Comparison of ENCODE assay signal across 7 mouse cellular contexts in the genomic region with DNA sequence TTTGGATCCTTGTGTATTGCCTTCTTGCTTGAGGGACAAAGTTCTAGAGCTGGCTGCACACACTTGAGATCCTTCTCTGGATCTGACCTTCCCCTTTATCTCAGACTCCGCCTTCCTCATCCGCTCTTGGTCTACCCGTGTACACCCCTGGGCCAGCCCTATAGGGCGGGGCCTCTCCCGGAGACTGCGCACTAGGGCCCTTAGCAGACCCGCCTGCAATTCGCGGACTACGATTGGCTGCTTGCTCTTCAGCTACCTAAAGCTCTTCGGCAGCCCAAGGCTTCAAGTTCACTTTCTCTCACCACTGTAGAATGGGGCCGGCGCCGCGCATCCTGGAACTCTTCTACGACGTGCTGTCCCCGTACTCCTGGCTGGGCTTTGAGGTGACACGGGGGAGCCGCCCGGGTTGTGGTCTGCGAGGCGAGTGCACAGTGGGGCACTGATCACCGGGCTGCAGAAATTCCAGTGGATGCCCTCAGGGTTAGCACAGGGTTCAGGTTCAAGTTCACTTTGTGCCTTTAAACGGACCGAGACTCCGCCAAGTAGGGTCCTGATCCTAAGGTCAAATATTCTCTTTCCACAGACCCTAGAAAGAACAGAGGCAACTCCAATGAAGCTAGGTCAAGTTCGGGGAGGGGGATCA. TPM values are rescaled to one million over a fixed set of nuclear protein-coding genes. Genes with fewer than 3 reads are reported as not detected.
DNase-seq lines count a peak whose midpoint lies in the region; ATAC-seq and TF ChIP-seq lines count a peak whose summit lies in the region.

Gene Gstk1 (plus strand): TSS at position 225 of the 643 bp plus-strand sequence.

- no peaks in the 10 kb centered on the region for H3K36me3 ChIP-seq in embryonic facial prominence, embryonic 12.5 days
- no peaks in the 10 kb centered on the region for H3K36me3 ChIP-seq in limb, embryonic 10.5 days
- H3K36me3 ChIP-seq in midbrain, embryonic 12.5 days, result no peaks in the 10 kb centered on the region
- no peaks in the 10 kb centered on the region for H3K36me3 ChIP-seq in small intestine, adult 2 months (ENCODE audit: control insufficient read depth, insufficient read depth, low read length)

- no peak within 1 kb of the TSS for H3K27ac ChIP-seq in embryonic facial prominence, embryonic 12.5 days
- H3K27ac ChIP-seq in limb, embryonic 10.5 days, result peak within 1 kb of the TSS; percentile 68
- no peak within 1 kb of the TSS for H3K27ac ChIP-seq in midbrain, embryonic 12.5 days (replicated peaks)
- H3K27ac ChIP-seq in small intestine, adult 2 months (ENCODE audit: insufficient read depth, low read depth, low read length), result peak within 1 kb of the TSS; percentile 59

- WGBS in embryonic facial prominence, embryonic 12.5 days, result 3% methylated on average over 28 of the region's 28 CpGs
- WGBS in limb, embryonic 10.5 days, result 3% methylated on average over 28 of the region's 28 CpGs
- WGBS in midbrain, embryonic 12.5 days, result 4% methylated on average over 28 of the region's 28 CpGs
- WGBS in small intestine, adult 2 months, result 2% methylated on average over 28 of the region's 28 CpGs

- H3K4me1 ChIP-seq in embryonic facial prominence, embryonic 12.5 days, result no peaks in the 10 kb centered on the region
- H3K4me1 ChIP-seq in limb, embryonic 10.5 days, result peaks cover 7% of the 10 kb centered on the region
- H3K4me1 ChIP-seq in midbrain, embryonic 12.5 days, result no peaks in the 10 kb centered on the region
- peaks cover 7% of the 10 kb centered on the region for H3K4me1 ChIP-seq in small intestine, adult 2 months (ENCODE audit: control insufficient read depth, insufficient read depth, insufficient read length, low read length)

- peak; percentile 100 for ATAC-seq in embryonic facial prominence, embryonic 12.5 days (ENCODE audit: insufficient number of reproducible peaks, insufficient read depth, low FRiP score, low TSS enrichment)
- ATAC-seq in midbrain, embryonic 12.5 days (ENCODE audit: low FRiP score, low read depth), result peak; percentile 100

- no peak for TF ChIP-seq CTCF in small intestine, adult 2 months (IDR thresholded peaks at IDR 0.05; ENCODE audit: extremely low read depth, insufficient read length, insufficient replicate concordance, low read depth, low read length)

- peak within 1 kb of the TSS; percentile 45 for H3K4me3 ChIP-seq in embryonic facial prominence, embryonic 12.5 days
- H3K4me3 ChIP-seq in limb, embryonic 10.5 days, result peak within 1 kb of the TSS; percentile 60
- H3K4me3 ChIP-seq in midbrain, embryonic 12.5 days, result peak within 1 kb of the TSS; percentile 45
- peak within 1 kb of the TSS; percentile 90 for H3K4me3 ChIP-seq in small intestine, adult 2 months (ENCODE audit: low read depth, low read length)

- H3K9me3 ChIP-seq in embryonic facial prominence, embryonic 12.5 days, result no peaks in the 10 kb centered on the region
- no peaks in the 10 kb centered on the region for H3K9me3 ChIP-seq in limb, embryonic 10.5 days (replicated peaks)
- no peaks in the 10 kb centered on the region for H3K9me3 ChIP-seq in midbrain, embryonic 12.5 days

- peak; percentile 90 to 93 for DNase-seq in adrenal gland, postnatal 36 days
- DNase-seq in heart, adult 11 months, result peak; percentile 99
- peak; percentile 86 for DNase-seq in kidney, adult 18-20 months
- peak; percentile 76 for DNase-seq in limb, embryonic 10.5 days (ENCODE audit: low spot score)

- TF ChIP-seq POLR2A in small intestine, adult 2 months (IDR thresholded peaks at IDR 0.05; ENCODE audit: low read depth, low read length), result peak; percentile 78; the same call in 1 of the 2 replicates

- 0 out of 2 replicates have a peak, but pooled peaks cover 7% of the 10 kb centered on the region for H3K27me3 ChIP-seq in embryonic facial prominence, embryonic 12.5 days
- peaks cover 16% of the 10 kb centered on the region for H3K27me3 ChIP-seq in limb, embryonic 10.5 days (ENCODE audit: low read depth, poor library complexity, severe bottlenecking)
- peaks cover 19% of the 10 kb centered on the region for H3K27me3 ChIP-seq in midbrain, embryonic 12.5 days
- H3K27me3 ChIP-seq in small intestine, adult 2 months (ENCODE audit: control insufficient read depth, insufficient read depth, low read length), result no peaks in the 10 kb centered on the region

- peak within 1 kb of the TSS; percentile 72 for H3K4me2 ChIP-seq in embryonic facial prominence, embryonic 12.5 days (replicated peaks)
- peak within 1 kb of the TSS; percentile 62 for H3K4me2 ChIP-seq in midbrain, embryonic 12.5 days (replicated peaks)

- peak within 1 kb of the TSS; percentile 46 for H3K9ac ChIP-seq in embryonic facial prominence, embryonic 12.5 days
- H3K9ac ChIP-seq in midbrain, embryonic 12.5 days (replicated peaks), result peak within 1 kb of the TSS; percentile 50

RNA-seq across cellular contexts. Expression of gene Gstk1, which starts in this region (rescaled TPM):
- total RNA-seq in adrenal gland, postnatal 36 days (2021), result 100 to 1,000 TPM in 1 of 2 experiments, 10 to 100 TPM in 1; 71.9 to 345 TPM
- 27.8 and 28.4 TPM in 2 replicates for polyA plus RNA-seq in embryonic facial prominence, embryonic 12.5 days (2016; fragmentation: Nextera tagmentation; extraction: Ambion mirVana)
- polyA plus RNA-seq in limb, embryonic 10.5 days (2016; fragmentation: Nextera tagmentation; extraction: Ambion mirVana), result 12.3 and 19.5 TPM in 2 replicates
- polyA plus RNA-seq in midbrain, embryonic 12.5 days (2016; fragmentation: Nextera tagmentation; extraction: Ambion mirVana), result 10.4 and 11.4 TPM in 2 replicates
- polyA plus RNA-seq in small intestine, adult 2 months (2012; rRNA removed), result 23.1 and 25.7 TPM in 2 replicates

Comparison
In these comparisons a context has a peak if more than half of its experiments do, and no peak if none do; other contexts are left out.
1. H3K27ac ChIP-seq: peak in limb, embryonic 10.5 days (single experiment) and small intestine, adult 2 months (single experiment); none in embryonic facial prominence, embryonic 12.5 days (single experiment) and midbrain, embryonic 12.5 days (single experiment).
2. Peak in every context shown above with its lines, with median percentiles within 50 percentile points of each other: DNase-seq and H3K4me3 ChIP-seq.